Mouse (Mus musculus) adipocyte (in vitro differentiated cells): ENCODE data around the gene Apom.
A peak's percentile ranks its signal among the peaks of the same experiment; 100 is the strongest.
"Not testable (repeated sequence)": the region's sequence is repeated elsewhere in the genome, so short reads cannot be mapped to it uniquely, and the experiment has no call there.

Source experiments
- DNase-seq: peaks from one replicate; pipeline ENCODE4 v3.0.0-alpha.2; 2016; ENCODE audit warnings: low spot score

Apom gene

DNA sequence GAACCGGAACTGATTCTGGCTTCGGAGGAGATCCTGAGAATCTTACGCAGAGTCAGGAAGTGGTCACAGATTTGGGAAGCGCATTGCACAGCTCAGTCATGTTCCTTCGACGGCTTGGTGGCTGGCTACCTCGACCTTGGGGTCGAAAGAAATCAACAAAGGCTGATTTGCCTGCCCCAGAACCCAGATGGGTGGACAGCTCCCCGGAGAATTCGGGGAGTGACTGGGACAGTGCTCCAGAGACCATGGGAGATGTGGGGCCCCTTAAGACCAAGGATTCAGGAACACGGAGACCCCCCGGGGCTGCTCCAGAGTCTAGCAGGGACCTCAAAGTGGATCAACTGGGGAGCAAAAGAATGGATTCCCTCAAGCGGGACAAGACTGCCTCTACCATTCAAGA lies 4.8 kb downstream of the Apom start:
- DNase-seq: no peak

DNA sequence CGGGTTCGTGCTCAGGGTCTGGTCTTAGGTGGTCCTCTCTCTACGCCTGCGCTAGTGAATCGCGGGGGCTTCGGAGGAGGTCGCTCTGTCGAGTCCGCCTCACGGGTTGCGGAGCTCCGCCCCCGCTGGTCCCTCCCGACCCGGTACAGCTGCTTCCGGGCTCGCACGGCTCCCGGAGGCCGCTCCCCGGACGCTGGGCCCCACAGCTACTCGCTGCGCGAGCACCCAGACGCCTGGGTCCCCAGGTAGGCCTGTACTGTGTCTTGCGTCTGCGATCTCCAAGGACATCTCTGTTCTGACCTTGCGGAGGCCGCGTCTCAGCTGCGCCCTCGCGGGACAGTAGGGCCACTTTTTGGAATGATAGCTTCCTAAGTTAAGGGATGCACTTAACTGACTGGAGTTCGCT lies 5.6 kb downstream of the Apom start, which contains the start of gene D17H6S53E:
TSS of gene D17H6S53E (plus strand) at position 168 of the 406 bp plus-strand sequence.
- peak; percentile 62 for DNase-seq

DNA sequence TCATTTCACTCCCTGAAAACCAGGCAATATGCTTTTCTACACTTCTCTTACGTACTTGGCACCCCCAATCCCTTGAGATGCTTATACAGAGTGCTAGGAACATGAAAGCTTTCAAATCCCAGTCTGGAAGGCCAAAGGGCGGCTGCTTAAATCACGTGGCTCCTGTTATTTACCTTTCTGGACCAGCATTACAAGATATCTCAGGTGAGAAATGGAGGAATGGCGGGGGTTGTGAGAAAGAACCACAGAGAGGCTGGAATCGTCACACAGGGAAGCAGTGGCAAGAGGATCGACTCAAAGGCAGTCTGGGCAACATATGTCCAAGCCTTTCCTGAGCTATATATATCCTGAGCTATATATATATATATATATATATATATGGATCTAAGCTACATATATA lies 6.3 kb downstream of the Apom start:
- no peak for DNase-seq

DNA sequence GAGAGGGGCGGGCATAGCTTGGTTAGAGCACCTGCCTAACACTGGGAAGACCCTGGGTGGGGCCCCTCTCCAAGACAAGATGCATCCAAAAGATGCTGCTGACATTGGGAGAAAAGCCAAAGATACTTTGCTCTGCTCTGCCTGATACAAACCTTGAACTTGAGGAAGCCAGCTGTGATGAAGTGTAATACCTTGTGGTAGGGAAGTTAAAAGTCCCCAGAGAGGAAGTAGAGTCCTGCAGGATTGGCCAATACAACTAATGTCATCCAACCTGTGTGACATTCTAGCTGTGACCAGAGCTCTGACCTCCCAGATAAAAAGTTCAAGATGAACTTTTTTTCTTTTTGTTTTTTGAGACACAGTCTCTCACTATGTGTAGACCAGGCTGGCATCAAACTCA lies 6.8 kb downstream of the Apom start:
- DNase-seq: no peak

DNA sequence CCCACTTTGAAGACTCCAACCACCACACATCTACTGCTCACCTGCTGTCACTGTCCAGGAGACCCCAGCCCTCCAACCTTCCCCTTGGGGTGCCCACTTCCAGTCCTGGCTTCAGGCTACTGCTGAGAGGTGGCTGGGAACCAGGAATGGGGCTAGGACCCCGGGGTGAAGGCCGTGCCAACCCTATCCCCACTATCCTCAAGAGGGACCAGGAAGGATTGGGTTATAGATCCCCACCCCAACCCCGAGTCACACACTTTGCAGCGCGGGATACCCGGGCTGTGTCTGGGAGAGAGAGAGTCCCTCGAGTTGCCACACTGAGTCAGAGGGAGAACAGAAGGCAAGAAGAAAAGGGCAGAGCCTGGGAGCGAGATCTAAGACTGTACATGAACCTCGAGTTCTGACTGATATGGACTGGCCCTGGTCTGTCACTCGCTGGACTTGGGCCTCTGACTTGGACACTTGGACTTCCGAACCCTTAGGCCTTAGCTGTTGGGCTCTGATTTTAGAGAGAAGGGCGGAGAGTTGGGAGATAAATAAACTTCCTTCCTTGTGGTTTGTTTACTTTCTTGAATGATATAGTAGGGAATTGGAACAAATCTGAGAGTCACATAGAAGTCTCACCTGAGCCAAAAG lies 7.5 kb downstream of the Apom start:
- not testable (repeated sequence) for DNase-seq

DNA sequence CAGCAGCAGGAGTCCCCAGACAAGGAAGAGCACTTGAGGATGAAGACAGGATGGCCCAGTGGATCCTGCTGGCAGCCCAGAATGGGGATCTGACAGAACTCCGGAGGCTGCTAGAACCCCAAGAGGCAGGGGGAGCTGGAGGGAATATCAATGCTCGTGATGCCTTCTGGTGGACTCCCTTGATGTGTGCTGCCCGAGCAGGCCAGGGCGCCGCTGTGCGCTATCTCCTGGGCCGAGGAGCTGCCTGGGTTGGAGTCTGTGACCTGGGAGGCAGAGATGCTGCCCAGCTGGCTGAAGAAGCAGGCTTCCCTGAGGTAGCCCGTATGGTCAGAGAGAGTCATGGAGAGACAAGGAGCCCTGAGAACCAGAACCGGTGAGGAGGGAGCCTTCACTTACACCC lies 8.6 kb downstream of the Apom start:
- DNase-seq: not testable (repeated sequence)

DNA sequence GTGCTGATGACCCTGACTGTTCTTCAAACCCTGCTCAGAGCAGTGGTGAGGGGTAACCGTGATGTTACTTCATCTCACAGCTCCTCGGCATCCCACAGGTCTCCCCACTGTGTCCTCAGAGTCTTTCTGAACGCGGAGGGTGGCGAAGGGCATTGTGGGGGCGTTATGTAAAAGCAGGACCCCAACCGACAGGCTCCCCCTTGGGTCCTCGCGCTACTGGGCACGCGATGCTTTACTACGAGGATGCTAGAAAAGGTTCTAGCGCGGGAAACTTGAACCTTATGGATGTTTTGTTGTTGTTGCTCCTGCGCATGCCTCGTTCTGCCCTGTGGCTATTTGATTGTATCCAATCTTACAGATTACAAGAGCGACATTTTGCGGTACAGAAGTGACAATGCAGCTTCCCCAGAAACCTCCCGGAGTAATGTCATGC lies 10.0 kb downstream of the Apom start, which contains the start of gene Csnk2b:
TSS of gene Csnk2b (minus strand) at position 183 of the 433 bp plus-strand sequence.
- DNase-seq: peak; percentile 95

DNA sequence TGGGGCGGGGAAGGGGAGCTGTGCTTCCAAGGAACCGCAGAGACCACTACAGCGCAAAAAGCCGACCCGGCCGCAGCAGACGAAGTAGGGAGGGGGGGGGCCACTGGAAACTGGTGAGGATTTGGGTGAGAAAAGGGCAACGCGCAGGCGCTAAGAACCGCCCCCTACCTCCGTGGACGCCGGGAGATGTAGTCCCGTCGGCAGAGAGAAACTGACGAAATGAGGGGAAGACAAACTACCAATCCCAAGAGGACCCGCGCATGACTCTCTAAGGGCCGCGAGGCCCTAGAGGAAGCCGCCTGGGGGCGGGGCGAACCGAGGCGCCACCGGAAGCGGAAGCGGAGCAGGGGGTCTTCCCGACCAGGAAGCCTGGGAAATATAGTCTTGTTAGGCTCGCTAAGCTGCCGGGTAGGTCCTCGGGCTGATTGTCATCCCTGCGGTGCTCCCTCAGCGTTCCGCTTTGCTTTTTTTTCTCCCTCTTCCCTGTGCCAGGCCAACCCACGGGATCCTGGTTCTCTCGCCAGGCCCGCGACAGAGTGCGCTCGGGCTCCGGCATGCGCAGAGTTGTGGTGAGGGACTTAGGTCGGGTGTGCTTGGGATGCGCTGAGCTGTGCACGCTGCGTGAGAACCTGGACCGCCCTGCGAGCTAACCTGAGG lies 10.6 kb downstream of the Apom start, which contains the start of gene Gpank1:
TSS of gene Gpank1 (plus strand) at position 313 of the 657 bp plus-strand sequence.
- peak; percentile 100 for DNase-seq

DNA sequence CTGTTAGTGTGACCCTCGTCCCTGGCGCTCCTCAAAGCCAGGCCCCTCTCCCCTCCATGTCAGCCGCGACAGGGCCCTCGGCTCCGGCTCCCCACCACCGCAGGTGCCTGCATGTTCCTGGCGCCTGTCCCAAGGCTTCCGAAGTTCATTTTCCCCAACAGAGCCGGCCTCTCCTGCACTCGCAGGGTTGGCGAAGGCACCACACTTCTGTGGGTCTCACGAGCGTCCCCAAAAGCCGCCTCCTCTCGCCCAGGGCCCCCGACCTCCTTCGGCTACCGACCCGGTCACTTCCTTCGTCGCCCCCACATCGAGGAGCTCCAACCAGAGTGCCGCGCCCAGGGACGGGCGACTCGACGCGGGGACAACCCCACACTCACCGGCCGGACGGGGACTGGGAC lies 11.1 kb downstream of the Apom start:
- peak; percentile 62 for DNase-seq

DNA sequence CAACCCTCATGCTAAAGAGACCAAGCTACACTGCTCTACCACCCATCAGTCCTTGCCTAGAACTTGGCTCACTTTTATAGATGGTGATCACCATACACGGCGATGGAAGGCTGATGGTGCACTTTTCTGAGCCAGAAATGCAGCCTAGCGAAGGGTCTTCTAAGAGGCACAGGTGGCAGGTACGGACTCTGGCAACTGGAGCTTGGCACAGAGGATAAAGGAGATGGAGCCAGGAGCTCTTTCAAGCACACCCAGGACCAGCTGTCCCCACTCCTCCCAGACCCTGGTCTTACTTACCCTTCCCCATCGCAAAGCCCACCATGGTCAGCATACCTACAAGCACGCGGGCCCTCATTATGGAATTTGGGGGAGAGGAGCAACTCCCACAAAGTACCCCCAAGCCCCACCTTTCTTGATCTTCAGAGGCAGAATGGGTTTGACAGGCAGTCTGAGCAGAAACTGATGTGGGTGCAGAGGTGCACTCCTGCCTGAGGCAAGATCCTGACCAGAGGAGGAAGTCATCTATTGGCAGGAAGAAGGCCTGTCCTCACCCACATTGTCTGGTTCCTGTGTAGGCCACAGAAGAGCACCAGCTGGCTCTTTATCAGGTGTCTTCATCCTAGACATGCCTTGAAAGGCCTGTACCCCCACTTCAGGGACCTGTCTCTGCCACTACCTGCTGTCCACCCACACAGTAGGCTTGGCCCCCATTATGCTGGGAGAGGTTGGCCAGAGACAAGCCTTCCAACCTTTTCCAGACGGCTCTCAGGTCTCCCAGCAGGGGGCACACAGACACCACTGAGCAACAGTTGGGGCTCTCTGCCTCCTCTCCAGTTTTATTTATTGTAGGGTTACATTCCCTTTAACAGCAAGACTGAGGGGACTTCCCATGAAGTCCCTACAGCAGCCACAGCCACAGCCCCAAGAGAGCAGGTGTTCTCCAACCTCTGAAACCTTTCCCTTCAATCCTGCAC lies 16.5 kb downstream of the Apom start, which contains the start of gene Ly6g5b:
TSS of gene Ly6g5b (minus strand) at position 383 of the 974 bp plus-strand sequence.
- DNase-seq: peak; percentile 32

DNA sequence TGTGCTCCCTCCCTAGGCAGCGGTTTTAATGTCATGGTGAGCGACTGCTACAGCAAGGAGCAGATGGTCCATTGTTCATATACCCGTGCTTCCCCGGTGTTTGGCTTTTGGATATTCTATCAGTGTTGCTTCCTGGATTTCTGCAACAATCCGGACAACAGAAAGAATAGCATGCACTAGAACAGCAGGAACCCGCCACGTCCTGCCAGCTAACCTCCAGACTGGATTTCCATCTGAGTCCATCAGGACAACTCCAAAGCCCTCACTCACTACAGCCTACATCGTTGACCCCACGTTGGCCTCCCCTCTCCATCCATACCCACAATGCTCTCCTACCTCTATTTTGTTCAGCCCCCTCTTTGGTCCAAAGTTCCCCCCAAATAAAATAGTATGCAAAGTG lies 20.1 kb downstream of the Apom start:
- DNase-seq: no peak

DNA sequence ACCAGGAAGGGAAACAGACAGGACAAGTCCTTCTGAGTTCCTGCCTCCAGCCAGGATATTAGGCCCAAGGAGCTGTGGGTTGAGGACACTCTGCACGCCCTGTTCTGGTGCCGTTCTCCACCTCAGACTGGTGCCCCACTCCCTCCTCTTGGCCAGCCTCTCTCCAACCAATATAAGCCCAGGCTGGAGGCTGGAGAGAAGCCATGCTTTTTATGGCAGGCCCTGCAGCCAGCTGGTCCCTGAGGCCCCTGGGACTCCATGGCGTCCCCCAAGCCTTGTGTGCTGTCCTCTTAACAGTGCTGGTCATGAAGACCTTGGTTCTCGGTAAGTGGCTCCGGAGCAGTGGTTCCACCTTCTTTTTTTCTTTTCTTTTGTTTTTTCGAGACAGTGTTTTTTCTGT lies 23.8 kb downstream of the Apom start, which contains the start of gene Ly6g5c:
TSS of gene Ly6g5c (plus strand) at position 183 of the 400 bp plus-strand sequence.
- DNase-seq: no peak

DNA sequence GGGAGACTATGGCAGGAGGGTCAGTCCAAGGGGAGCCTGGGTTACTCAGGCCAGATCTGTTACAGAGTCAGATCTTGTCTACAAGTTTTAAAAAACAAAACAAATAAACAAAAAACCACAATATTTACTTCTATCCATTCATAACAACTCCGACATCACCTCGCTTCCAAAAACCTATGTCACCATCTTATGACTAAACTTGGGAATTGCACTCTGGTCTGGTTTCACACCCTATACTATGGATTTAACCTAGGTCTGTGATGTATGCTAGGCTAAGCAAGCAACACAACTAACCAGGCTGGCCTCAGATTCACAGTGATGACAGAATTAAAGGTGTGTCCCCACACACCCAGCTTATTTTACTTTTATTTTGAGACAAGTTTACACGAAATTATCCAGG lies 25.3 kb downstream of the Apom start:
- no peak for DNase-seq

DNA sequence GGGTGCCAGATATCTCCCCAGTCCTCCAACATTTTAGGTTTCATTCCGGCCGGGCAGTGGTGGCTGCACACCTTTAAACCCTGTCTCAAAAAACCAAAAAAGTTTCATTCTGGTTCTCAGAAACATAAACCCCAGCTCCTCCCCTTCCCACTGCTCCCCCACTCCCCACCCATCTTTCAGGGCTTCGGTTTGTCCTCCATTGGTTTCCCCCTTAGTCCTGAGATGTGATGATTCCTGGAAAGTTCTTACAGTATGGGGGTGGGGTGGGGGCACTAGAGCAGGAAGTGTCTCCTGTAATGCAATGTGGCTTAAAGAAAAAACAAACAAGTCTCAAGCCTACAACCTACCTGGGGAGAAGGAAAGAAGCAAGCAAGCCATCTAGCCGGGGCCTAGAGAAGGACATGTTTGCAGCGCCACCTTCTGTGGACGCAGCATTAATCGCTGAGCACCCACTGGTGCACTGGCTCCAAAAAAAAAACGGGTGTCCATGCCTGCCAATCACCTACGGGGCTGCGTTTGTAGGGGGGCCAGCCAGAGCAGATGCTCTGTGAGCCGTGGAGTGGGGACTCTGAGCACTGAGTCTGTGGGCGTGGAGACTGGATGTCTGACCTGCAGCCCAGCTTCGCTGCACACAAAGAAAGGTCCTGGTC lies 26.0 kb downstream of the Apom start:
- no peak for DNase-seq

DNA sequence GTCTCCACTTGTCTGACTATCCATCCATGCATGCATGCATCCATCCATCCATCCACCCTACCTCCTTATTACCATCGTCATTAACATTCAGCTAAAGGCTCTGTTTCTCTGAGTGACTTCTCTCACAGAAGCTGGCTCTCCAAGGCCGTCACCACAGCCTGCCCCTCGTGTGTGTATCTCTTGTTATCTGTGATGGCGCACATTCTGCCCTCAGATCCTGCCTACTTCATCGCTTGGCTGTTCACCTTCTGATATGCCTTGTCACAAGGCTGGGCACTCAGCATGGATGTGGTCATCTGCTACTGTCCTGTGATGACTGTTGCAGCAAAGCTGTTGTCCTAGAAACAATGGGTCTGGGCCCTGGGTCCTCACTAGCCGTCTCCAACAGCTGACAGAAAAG lies 27.1 kb downstream of the Apom start:
- DNase-seq: no peak

DNA sequence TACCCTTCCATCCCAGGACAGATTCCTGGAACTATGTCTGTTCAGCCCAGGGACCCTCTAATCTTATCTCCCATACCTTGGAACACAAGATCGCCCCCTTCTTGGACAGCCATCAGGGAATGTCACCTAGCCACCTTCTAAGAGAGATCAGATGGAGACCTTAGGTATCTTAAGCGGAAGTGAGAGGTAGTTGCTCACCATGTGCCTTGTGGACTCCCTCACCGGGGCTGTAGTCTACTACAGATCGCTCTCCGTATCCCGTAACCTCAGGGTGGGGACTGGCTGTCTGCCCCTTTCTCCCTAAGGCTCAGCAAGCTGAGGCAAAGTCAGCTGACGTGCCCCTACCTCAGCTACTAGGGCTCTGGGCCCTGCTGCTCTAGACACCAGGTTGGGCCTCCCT lies 27.8 kb downstream of the Apom start:
- no peak for DNase-seq

DNA sequence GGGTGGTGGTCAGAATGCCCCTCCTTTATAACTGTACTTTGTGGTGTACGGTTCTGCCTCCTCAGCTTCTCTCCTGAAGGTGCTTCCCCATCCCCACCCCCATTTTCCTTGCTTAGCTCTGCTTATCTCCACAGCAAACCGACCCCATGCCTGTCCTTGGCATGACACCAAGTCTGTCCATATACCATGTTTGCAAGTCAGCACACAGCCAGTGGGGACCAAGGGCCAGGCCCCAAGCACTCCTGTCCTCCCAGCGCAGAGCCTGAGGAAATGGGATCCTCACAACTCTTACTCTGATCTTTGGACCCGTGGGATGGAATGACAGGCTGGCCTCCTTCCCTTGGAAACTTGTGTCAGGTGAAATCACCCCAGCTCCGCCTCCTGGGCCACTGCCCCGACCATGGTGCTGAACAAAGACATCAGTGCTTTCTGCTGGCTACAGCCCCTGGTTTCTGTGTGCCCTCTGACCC lies 28.6 kb downstream of the Apom start:
- peak; percentile 30 for DNase-seq

DNA sequence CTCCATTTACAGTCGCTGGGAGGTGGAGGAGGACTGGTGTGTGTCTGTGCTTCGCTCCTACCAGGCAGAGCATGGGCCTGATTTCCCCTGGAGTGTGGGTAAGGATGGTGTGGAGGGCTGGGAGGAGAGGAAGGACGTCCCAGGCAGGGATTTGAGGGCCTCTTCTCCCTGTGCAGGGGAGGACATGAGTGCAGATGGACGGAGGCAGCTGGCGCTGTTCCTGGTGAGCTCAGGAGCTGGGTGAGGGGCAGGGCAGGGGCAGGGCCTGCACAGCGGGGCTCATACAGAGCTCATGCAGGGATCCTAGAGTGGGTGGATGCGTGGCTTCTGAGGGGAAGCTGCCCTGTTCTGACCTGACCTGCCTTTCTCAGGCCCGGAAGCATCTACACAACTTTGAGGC lies 29.6 kb downstream of the Apom start:
- DNase-seq: no peak

DNA sequence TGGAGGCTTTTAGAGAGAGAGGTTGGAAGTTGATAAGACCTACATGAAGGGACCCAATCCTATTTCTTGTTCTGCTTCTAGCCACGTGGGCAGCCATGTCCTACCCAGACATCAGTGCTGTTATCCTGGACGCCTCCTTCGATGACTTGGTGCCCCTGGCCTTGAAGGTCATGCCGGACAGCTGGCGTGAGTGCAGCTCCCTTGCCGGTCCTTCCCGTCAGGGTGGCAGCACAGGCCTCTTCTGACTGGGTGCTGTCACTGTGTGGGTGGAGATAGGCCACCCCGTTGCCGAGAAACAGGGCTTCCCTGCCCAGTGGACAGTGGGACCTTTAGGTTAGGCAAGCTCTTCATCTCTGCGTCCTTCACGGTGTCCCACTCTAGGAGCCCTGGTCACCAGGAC lies 30.7 kb downstream of the Apom start:
- DNase-seq: no peak

DNA sequence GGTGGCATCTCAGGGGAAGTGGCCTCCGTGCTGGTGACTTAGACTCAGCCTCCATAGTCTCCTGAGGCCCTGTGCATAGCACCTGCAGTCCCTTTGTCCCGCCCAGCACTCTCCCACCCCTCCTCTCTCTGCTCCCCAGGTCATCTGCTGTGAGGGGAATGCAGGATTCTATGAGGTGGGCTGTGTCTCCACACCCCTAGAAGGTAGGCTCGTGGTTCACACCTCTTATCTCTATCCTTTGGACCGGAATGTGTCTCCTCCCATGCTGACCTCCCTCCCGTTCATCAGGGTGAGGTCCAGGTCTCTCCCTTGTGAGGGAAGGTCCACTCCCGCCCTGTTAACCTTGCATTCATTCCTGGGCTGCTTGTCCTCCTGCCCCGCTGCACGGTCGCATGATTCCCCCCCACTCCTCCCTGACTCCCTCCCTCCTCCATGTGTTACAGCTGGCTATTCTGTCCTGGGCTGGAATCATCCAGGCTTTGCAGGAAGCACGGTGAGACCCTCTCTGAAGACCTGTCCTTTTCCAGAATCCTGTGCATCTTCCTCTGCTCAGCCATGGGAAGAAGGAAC lies 31.6 kb downstream of the Apom start:
- DNase-seq: no peak

DNA sequence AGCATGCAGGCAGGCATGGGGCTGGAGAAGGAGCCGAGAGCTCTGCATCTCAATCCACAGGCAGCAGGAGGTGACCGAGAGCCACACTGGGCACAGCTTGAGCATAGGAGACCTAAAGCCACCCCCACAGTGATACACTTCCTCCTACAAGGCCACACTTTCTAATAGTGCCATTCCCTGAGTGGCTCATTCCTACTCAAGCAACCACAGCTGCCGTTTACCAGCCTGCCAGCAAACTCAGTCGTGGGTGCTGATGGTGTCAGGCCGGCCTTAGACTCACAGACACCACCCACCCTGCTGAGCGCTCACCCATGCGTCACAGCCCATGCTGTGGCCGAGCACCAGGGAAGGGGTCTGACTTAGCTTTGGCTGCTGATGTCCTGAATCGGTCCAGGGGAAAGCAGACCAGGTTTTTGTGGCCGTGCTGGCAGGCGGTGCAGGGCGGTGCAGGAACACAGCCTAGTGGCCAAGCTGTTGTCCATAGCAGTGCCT lies 34.6 kb downstream of the Apom start:
- no peak for DNase-seq
